Mouse (Mus musculus) midbrain, embryonic 14.5 days (tissue): ENCODE data around the gene Cfap61. TPM values are rescaled to one million over a fixed set of nuclear protein-coding genes. Genes with fewer than 3 reads are reported as not detected.

Experiments used
- ATAC-seq: fragments of 200-750 bp; cut with Nextera tagmentation; 2 replicates; pipeline ENCODE4 v1.8.0; 2017; ENCODE audit warnings: moderate number of reproducible peaks, moderate library complexity; ENCODE audit not compliant: low FRiP score, low TSS enrichment
- DNase-seq: peaks from one replicate; pipeline ENCODE4 v3.0.0-alpha.2; 2015
- H3K27ac ChIP-seq: fragments of 300-500 bp; sonication (generic); replicated peaks from 2 replicates; pipeline ENCODE4 v1.5.1; 2014; ENCODE audit warnings: mild to moderate bottlenecking, low read depth, low read length, moderate library complexity
- H3K27me3 ChIP-seq: fragments of 300-500 bp; sonication (generic); 2 replicates; pipeline ENCODE4 v1.6.1; 2014; ENCODE audit warnings: low read length, control low read depth, mixed read lengths; ENCODE audit not compliant: control insufficient read depth, insufficient read depth
- H3K36me3 ChIP-seq: fragments of 300-500 bp; sonication (generic); 2 replicates; pipeline ENCODE4 v1.6.1; 2014; ENCODE audit warnings: low read length, control low read depth; ENCODE audit not compliant: control insufficient read depth, insufficient read depth
- H3K4me1 ChIP-seq: fragments of 300-500 bp; sonication (generic); 2 replicates; pipeline ENCODE4 v1.6.1; 2014; ENCODE audit warnings: mild to moderate bottlenecking, antibody characterized with exemption, low read length, control low read depth; ENCODE audit not compliant: control insufficient read depth, insufficient read depth
- H3K4me2 ChIP-seq: fragments of 300-500 bp; sonication (generic); 2 replicates; pipeline ENCODE4 v1.6.1; 2014; ENCODE audit warnings: mild to moderate bottlenecking, low read length, moderate library complexity
- H3K4me3 ChIP-seq: fragments of 300-500 bp; sonication (generic); replicated peaks from 2 replicates; pipeline ENCODE4 v1.5.1; 2014; ENCODE audit warnings: low read depth, low read length
- H3K9ac ChIP-seq: fragments of 300-500 bp; sonication (generic); replicated peaks from 2 replicates; pipeline ENCODE4 v1.6.1; 2014; ENCODE audit warnings: mild to moderate bottlenecking, low read length, moderate library complexity
- H3K9me3 ChIP-seq: fragments of 300-500 bp; sonication (generic); 2 replicates; pipeline ENCODE4 v1.6.1; 2016; ENCODE audit warnings: low read length, control low read depth, mixed read lengths; ENCODE audit not compliant: control insufficient read depth
- WGBS: fragments of 180-500 bp; shearing (Covaris S2); extraction: QIAGEN DNeasy Blood & Tissue Kit; methylation state at CpG from one replicate; pipeline ENCODE4 v1.1.7; 2014; 5-methylcytosine and 5-hydroxymethylcytosine counted together
- polyA plus RNA-seq: library from polyadenylated mRNA; unstranded; fragments of >200 nt; fragmentation: Nextera tagmentation; extraction: Ambion mirVana; gene quantifications from 2 replicates; pipeline ENCODE4 v1.2.1, GENCODE M21; 2014

Cfap61 gene
- polyA plus RNA-seq, 1 experiment from 2014 or later = 1.7 TPM

- Histone ChIP-seq H3K27ac (no peak overlapping the region), H3K9me3 (no peaks in the 10 kb centered on the region), H3K27me3 (no peaks in the 10 kb centered on the region), H3K9ac (no peak overlapping the region), H3K4me1 (no peaks in the 10 kb centered on the region), H3K4me2 (no peak overlapping the region), H3K36me3 (no peaks in the 10 kb centered on the region), H3K4me3 (no peak overlapping the region)
- DNase-seq (no peak), ATAC-seq (no peak)
- WGBS = 78% methylated on average over 3 of the region's 3 CpGs
These were observed 6.8 kb downstream of the Cfap61 start for GRCm38 (mm10) chr2:145941403-145941802.

- Histone ChIP-seq H3K4me3 (no peak overlapping the region), H3K36me3 (no peaks in the 10 kb centered on the region), H3K27me3 (no peaks in the 10 kb centered on the region), H3K4me1 (peaks cover 8% of the 10 kb centered on the region; the same call in 1 of the 2 replicates), H3K9ac (no peak overlapping the region), H3K27ac (no peak overlapping the region), H3K9me3 (no peaks in the 10 kb centered on the region), H3K4me2 (no peak overlapping the region)
- 46% methylated on average over 3 of the region's 3 CpGs for WGBS
- ATAC-seq = no peak
- DNase-seq = no peak
These were observed 9.7 kb downstream of the Cfap61 start for GRCm38 (mm10) chr2:145944286-145944685.

GRCm38 (mm10) chr2:145948402-145948954 lies 13.9 kb downstream of the Cfap61 start:
- WGBS = 44% methylated on average over 7 of the region's 7 CpGs
- Histone ChIP-seq H3K9ac (no peak overlapping the region), H3K4me3 (no peak overlapping the region), H3K4me1 (peaks cover 17% of the 10 kb centered on the region; the same call in 1 of the 2 replicates), H3K27me3 (no peaks in the 10 kb centered on the region), H3K9me3 (no peaks in the 10 kb centered on the region), H3K4me2 (no peak overlapping the region), H3K36me3 (no peaks in the 10 kb centered on the region), H3K27ac (no peak overlapping the region)
- no peak for ATAC-seq
- no peak for DNase-seq

GRCm38 (mm10) chr2:145949475-145950068 lies 15.0 kb downstream of the Cfap61 start:
- Histone ChIP-seq H3K27me3 (no peaks in the 10 kb centered on the region), H3K9ac (0 out of 2 replicates have a peak overlapping the region, but pooled peaks have one; percentile 9), H3K9me3 (no peaks in the 10 kb centered on the region), H3K27ac (peak overlapping the region; percentile 66), H3K36me3 (no peaks in the 10 kb centered on the region), H3K4me2 (peak overlapping the region; percentile 27), H3K4me1 (peaks cover 17% of the 10 kb centered on the region; the same call in 1 of the 2 replicates), H3K4me3 (no peak overlapping the region)
- 13% methylated on average over 11 of the region's 11 CpGs for WGBS
- peak; percentile 48 for ATAC-seq
- peak; percentile 65 for DNase-seq

GRCm38 (mm10) chr2:145950239-145950638 lies 15.7 kb downstream of the Cfap61 start:
- Histone ChIP-seq H3K27ac (peak overlapping the region; percentile 66; the same call in 1 of the 2 replicates), H3K4me2 (no peak overlapping the region), H3K27me3 (no peaks in the 10 kb centered on the region), H3K4me1 (peaks cover 17% of the 10 kb centered on the region; the same call in 1 of the 2 replicates), H3K9ac (no peak overlapping the region), H3K36me3 (no peaks in the 10 kb centered on the region), H3K9me3 (no peaks in the 10 kb centered on the region), H3K4me3 (no peak overlapping the region)
- no peak for DNase-seq
- no peak for ATAC-seq
- 18% methylated on average over 10 of the region's 10 CpGs for WGBS

GRCm38 (mm10) chr2:145952726-145953125 lies 18.1 kb downstream of the Cfap61 start:
- H3K27me3 ChIP-seq = no peaks in the 10 kb centered on the region
- no peak overlapping the region for H3K4me3 ChIP-seq
- DNase-seq (no peak), ATAC-seq (no peak)
- H3K9me3 ChIP-seq = no peaks in the 10 kb centered on the region
- H3K4me1 ChIP-seq = peaks cover 17% of the 10 kb centered on the region; the same call in 1 of the 2 replicates
- H3K4me2 ChIP-seq = no peak overlapping the region
- no peak overlapping the region for H3K27ac ChIP-seq
- no peak overlapping the region for H3K9ac ChIP-seq
- WGBS = 95% methylated on average over 5 of the region's 5 CpGs
- H3K36me3 ChIP-seq = no peaks in the 10 kb centered on the region

- H3K4me2 ChIP-seq = no peak overlapping the region
- ATAC-seq = no peak
- H3K9ac ChIP-seq = no peak overlapping the region
- no peak overlapping the region for H3K4me3 ChIP-seq
- 0 out of 2 replicates have a peak, but pooled peaks cover 3% of the 10 kb centered on the region for H3K9me3 ChIP-seq
- no peak for DNase-seq
- H3K27me3 ChIP-seq = no peaks in the 10 kb centered on the region
- no peaks in the 10 kb centered on the region for H3K36me3 ChIP-seq
- no peak overlapping the region for H3K27ac ChIP-seq
- H3K4me1 ChIP-seq = no peaks in the 10 kb centered on the region
- WGBS = 49% methylated on average over 10 of the region's 10 CpGs
These were observed 21.3 kb downstream of the Cfap61 start for GRCm38 (mm10) chr2:145955844-145956243.

GRCm38 (mm10) chr2:145956318-145956717 lies 21.7 kb downstream of the Cfap61 start:
- 50% methylated on average over 5 of the region's 5 CpGs for WGBS
- no peak overlapping the region for H3K9ac ChIP-seq

GRCm38 (mm10) chr2:145957450-145957849 lies 22.9 kb downstream of the Cfap61 start:
- ATAC-seq (no peak), DNase-seq (peak; percentile 87)
- no peaks in the 10 kb centered on the region for H3K36me3 ChIP-seq
- no peak overlapping the region for H3K27ac ChIP-seq
- WGBS = 15% methylated on average over 4 of the region's 4 CpGs
- 0 out of 2 replicates have a peak, but pooled peaks cover 3% of the 10 kb centered on the region for H3K9me3 ChIP-seq
- no peaks in the 10 kb centered on the region for H3K27me3 ChIP-seq
- no peak overlapping the region for H3K9ac ChIP-seq
- no peak overlapping the region for H3K4me2 ChIP-seq
- no peak overlapping the region for H3K4me3 ChIP-seq
- H3K4me1 ChIP-seq = no peaks in the 10 kb centered on the region

More at GRCm38 (mm10) chr2:145956318-145956717, 21.7 kb downstream of the Cfap61 start:
- no peak overlapping the region for H3K4me2 ChIP-seq
- DNase-seq = no peak
- 0 out of 2 replicates have a peak, but pooled peaks cover 3% of the 10 kb centered on the region for H3K9me3 ChIP-seq
- H3K4me3 ChIP-seq = no peak overlapping the region
- no peak overlapping the region for H3K27ac ChIP-seq
- H3K4me1 ChIP-seq = no peaks in the 10 kb centered on the region
- ATAC-seq = no peak
- no peaks in the 10 kb centered on the region for H3K27me3 ChIP-seq
- H3K36me3 ChIP-seq = no peaks in the 10 kb centered on the region
